Mouse (Mus musculus) forebrain, embryonic 13.5 days (tissue): ENCODE results near the gene Tmem216. TPM values are rescaled to one million over a fixed set of nuclear protein-coding genes. Genes with fewer than 3 reads are reported as not detected.
"Not testable (repeated sequence)": the region's sequence is repeated elsewhere in the genome, so short reads cannot be mapped to it uniquely, and the experiment has no call there.

Experiments
- ATAC-seq: fragments of 200-750 bp; cut with Nextera tagmentation; 2 replicates; pipeline ENCODE4 v1.8.0; 2017
- H3K27ac ChIP-seq: fragments of 300-500 bp; sonication (generic); 2 replicates; pipeline ENCODE4 v1.5.1; 2015; ENCODE audit warnings: inconsistent platforms, mild to moderate bottlenecking, moderate library complexity
- H3K27me3 ChIP-seq: fragments of 300-500 bp; sonication (generic); 2 replicates; pipeline ENCODE4 v1.6.1; 2015; ENCODE audit warnings: mild to moderate bottlenecking, inconsistent platforms
- H3K36me3 ChIP-seq: fragments of 300-500 bp; sonication (generic); 2 replicates; pipeline ENCODE4 v1.6.1; 2015; ENCODE audit warnings: mild to moderate bottlenecking, inconsistent platforms; ENCODE audit not compliant: poor library complexity, severe bottlenecking
- H3K4me1 ChIP-seq: fragments of 300-500 bp; sonication (generic); 2 replicates; pipeline ENCODE4 v1.6.1; 2015; ENCODE audit warnings: inconsistent platforms
- H3K4me2 ChIP-seq: fragments of 300-500 bp; sonication (generic); 2 replicates; pipeline ENCODE4 v1.6.1; 2015; ENCODE audit warnings: inconsistent platforms, mild to moderate bottlenecking, moderate library complexity
- H3K4me3 ChIP-seq: fragments of 300-500 bp; sonication (generic); 2 replicates; pipeline ENCODE4 v1.5.1; 2015; ENCODE audit warnings: mild to moderate bottlenecking, inconsistent platforms
- H3K9ac ChIP-seq: fragments of 300-500 bp; sonication (generic); 2 replicates; pipeline ENCODE4 v1.6.1; 2015; ENCODE audit warnings: mild to moderate bottlenecking, inconsistent platforms
- H3K9me3 ChIP-seq: fragments of 300-500 bp; sonication (generic); replicated peaks from 2 replicates; pipeline ENCODE4 v1.6.1; 2016; ENCODE audit warnings: inconsistent platforms
- WGBS: fragments of 180-500 bp; shearing (Covaris S2); methylation state at CpG from one replicate; pipeline ENCODE4 v1.1.7; 2015; 5-methylcytosine and 5-hydroxymethylcytosine counted together
- polyA plus RNA-seq: library from polyadenylated mRNA; unstranded; fragments of >200 nt; fragmentation: Nextera tagmentation; extraction: Ambion mirVana; gene quantifications from 2 replicates; pipeline ENCODE4 v1.2.1, GENCODE M21; 2015

Tmem216 gene
- polyA plus RNA-seq, 1 experiment from 2014 or later: 50.8 TPM

- Histone ChIP-seq H3K9ac (no peak overlapping the region), H3K4me1 (no peaks in the 10 kb centered on the region), H3K36me3 (no peaks in the 10 kb centered on the region), H3K4me3 (no peak overlapping the region), H3K27me3 (no peaks in the 10 kb centered on the region), H3K27ac (no peak overlapping the region), H3K4me2 (no peak overlapping the region), H3K9me3 (no peaks in the 10 kb centered on the region)
- no peak for ATAC-seq
- WGBS: 76% methylated on average over 6 of the region's 6 CpGs
Measured at GRCm38 (mm10) chr19:10561558-10562314, 5.7 kb upstream of the Tmem216 start.

GRCm38 (mm10) chr19:10560108-10560507, 4.1 kb upstream of the Tmem216 start:
- Histone ChIP-seq H3K36me3 (no peaks in the 10 kb centered on the region), H3K27ac (no peak overlapping the region)
- 39% methylated on average over 5 of the region's 5 CpGs for WGBS

GRCm38 (mm10) chr19:10557837-10558375, 1.9 kb upstream of the Tmem216 start:
- H3K9ac ChIP-seq, H3K9me3 ChIP-seq, ATAC-seq, H3K4me3 ChIP-seq, H3K27me3 ChIP-seq, H3K36me3 ChIP-seq, H3K27ac ChIP-seq, H3K4me2 ChIP-seq: not testable (repeated sequence)
- peaks cover 19% of the 10 kb centered on the region for H3K4me1 ChIP-seq
- WGBS: 77% methylated on average over 4 of the region's 4 CpGs

More at GRCm38 (mm10) chr19:10560108-10560507, 4.1 kb upstream of the Tmem216 start:
- H3K4me1 ChIP-seq: peaks cover 9% of the 10 kb centered on the region
- H3K4me2 ChIP-seq: no peak overlapping the region
- no peak for ATAC-seq
- no peak overlapping the region for H3K4me3 ChIP-seq
- no peaks in the 10 kb centered on the region for H3K27me3 ChIP-seq
- H3K9me3 ChIP-seq: no peaks in the 10 kb centered on the region
- no peak overlapping the region for H3K9ac ChIP-seq

- no peak overlapping the region for H3K4me3 ChIP-seq
- WGBS: 67% methylated on average over 2 of the region's 2 CpGs
Measured at GRCm38 (mm10) chr19:10557430-10557829, 1.4 kb upstream of the Tmem216 start.

GRCm38 (mm10) chr19:10557001-10557400, 963 bp upstream of the Tmem216 start:
- no peak overlapping the region for H3K4me2 ChIP-seq
- WGBS: 71% methylated on average over 2 of the region's 2 CpGs
- no peak overlapping the region for H3K9ac ChIP-seq
- H3K27me3 ChIP-seq: no peaks in the 10 kb centered on the region
- no peak overlapping the region for H3K4me3 ChIP-seq
- ATAC-seq: no peak
- H3K36me3 ChIP-seq: peaks cover 13% of the 10 kb centered on the region
- no peak overlapping the region for H3K27ac ChIP-seq
- H3K9me3 ChIP-seq: no peaks in the 10 kb centered on the region
- H3K4me1 ChIP-seq: peaks cover 19% of the 10 kb centered on the region

More at GRCm38 (mm10) chr19:10557430-10557829, 1.4 kb upstream of the Tmem216 start:
- Histone ChIP-seq H3K27me3 (no peaks in the 10 kb centered on the region), H3K4me2 (no peak overlapping the region), H3K9me3 (no peaks in the 10 kb centered on the region), H3K36me3 (peaks cover 9% of the 10 kb centered on the region), H3K9ac (no peak overlapping the region), H3K27ac (no peak overlapping the region), H3K4me1 (peaks cover 19% of the 10 kb centered on the region)
- ATAC-seq: no peak

GRCm38 (mm10) chr19:10539454-10539853, 16.6 kb downstream of the Tmem216 start:
- H3K4me2 ChIP-seq: no peak overlapping the region
- no peak overlapping the region for H3K4me3 ChIP-seq
- no peaks in the 10 kb centered on the region for H3K27me3 ChIP-seq
- no peak for ATAC-seq
- no peak overlapping the region for H3K27ac ChIP-seq
- no peaks in the 10 kb centered on the region for H3K9me3 ChIP-seq
- 97% methylated on average over 5 of the region's 5 CpGs for WGBS
- H3K36me3 ChIP-seq: peaks cover 89% of the 10 kb centered on the region
- H3K9ac ChIP-seq: no peak overlapping the region
- no peaks in the 10 kb centered on the region for H3K4me1 ChIP-seq

GRCm38 (mm10) chr19:10530082-10530481, 26.0 kb downstream of the Tmem216 start:
- H3K4me1 ChIP-seq: peaks cover 21% of the 10 kb centered on the region
- no peaks in the 10 kb centered on the region for H3K9me3 ChIP-seq
- H3K27ac ChIP-seq: no peak overlapping the region
- no peak overlapping the region for H3K4me2 ChIP-seq
- 89% methylated on average over 1 of the region's 1 CpGs for WGBS
- H3K27me3 ChIP-seq: no peaks in the 10 kb centered on the region
- H3K36me3 ChIP-seq: peaks cover 65% of the 10 kb centered on the region
- no peak for ATAC-seq
- no peak overlapping the region for H3K9ac ChIP-seq
- H3K4me3 ChIP-seq: no peak overlapping the region

GRCm38 (mm10) chr19:10525910-10526309, 30.1 kb downstream of the Tmem216 start, which contains the start of gene Sdhaf2:
Gene Sdhaf2, minus strand, starts transcription at chr19:10526142.
- Histone ChIP-seq H3K27me3 (no peaks in the 10 kb centered on the region), H3K9me3 (no peaks in the 10 kb centered on the region), H3K36me3 (peaks cover 29% of the 10 kb centered on the region), H3K4me2 (peak within 1 kb of the TSS; percentile 79), H3K9ac (peak within 1 kb of the TSS; percentile 99), H3K4me1 (peaks cover 35% of the 10 kb centered on the region), H3K27ac (peak within 1 kb of the TSS; percentile 98), H3K4me3 (peak within 1 kb of the TSS; percentile 98)
- no peak for ATAC-seq
- WGBS: under 1% methylated on average over 11 of the region's 11 CpGs

- peak within 1 kb of the TSS; percentile 99 for H3K9ac ChIP-seq
- peak within 1 kb of the TSS; percentile 98 for H3K27ac ChIP-seq
- peaks cover 35% of the 10 kb centered on the region for H3K4me1 ChIP-seq
- H3K9me3 ChIP-seq: no peaks in the 10 kb centered on the region
- peak; percentile 95 for ATAC-seq
- H3K36me3 ChIP-seq: peaks cover 23% of the 10 kb centered on the region
- no peaks in the 10 kb centered on the region for H3K27me3 ChIP-seq
- WGBS: under 1% methylated on average over 45 of the region's 93 CpGs
- peak within 1 kb of the TSS; percentile 98 for H3K4me3 ChIP-seq
- peak within 1 kb of the TSS; percentile 79 for H3K4me2 ChIP-seq
Measured at GRCm38 (mm10) chr19:10525106-10525901, 30.7 kb downstream of the Tmem216 start, which contains the start of gene Cpsf7. Gene Cpsf7, plus strand, starts transcription at chr19:10525266.

GRCm38 (mm10) chr19:10524784-10525105, 31.3 kb downstream of the Tmem216 start:
- no peak for ATAC-seq

GRCm38 (mm10) chr19:10523483-10524080, 32.5 kb downstream of the Tmem216 start:
- H3K9ac ChIP-seq: 0 out of 2 replicates have a peak overlapping the region, but pooled peaks have one; percentile 6
- H3K27ac ChIP-seq: no peak overlapping the region
- no peaks in the 10 kb centered on the region for H3K9me3 ChIP-seq
- ATAC-seq: no peak
- H3K4me3 ChIP-seq: peak overlapping the region; percentile 98
- H3K36me3 ChIP-seq: peaks cover 9% of the 10 kb centered on the region
- peak overlapping the region; percentile 29; the same call in 1 of the 2 replicates for H3K4me2 ChIP-seq
- H3K4me1 ChIP-seq: peaks cover 35% of the 10 kb centered on the region
- H3K27me3 ChIP-seq: no peaks in the 10 kb centered on the region
- 90% methylated on average over 5 of the region's 5 CpGs for WGBS

More at GRCm38 (mm10) chr19:10524784-10525105, 31.3 kb downstream of the Tmem216 start:
- Histone ChIP-seq H3K9ac (peak overlapping the region; percentile 99), H3K36me3 (peaks cover 17% of the 10 kb centered on the region), H3K4me3 (peak overlapping the region; percentile 98), H3K27ac (peak overlapping the region; percentile 98), H3K4me1 (peaks cover 35% of the 10 kb centered on the region), H3K9me3 (no peaks in the 10 kb centered on the region), H3K27me3 (no peaks in the 10 kb centered on the region), H3K4me2 (peak overlapping the region; percentile 79)
- 1% methylated on average over 19 of the region's 19 CpGs for WGBS
